Comparison of ENCODE assay signal across 15 mouse cellular contexts in genomic region chr4:99032921-99033320, GRCm38 (mm10). TPM values are rescaled to one million over a fixed set of nuclear protein-coding genes. Genes with fewer than 3 reads are reported as not detected.
DNase-seq lines count a peak whose midpoint lies in the region; ATAC-seq and TF ChIP-seq lines count a peak whose summit lies in the region.
"Had no signal": no experiment of that assay in that cellular context is flagged by ENCODE, and none has a peak within 500 bp of the region (broad histone marks: within the 10 kb centered on the region; RNA-seq: fewer than 3 reads in every experiment).

No protein-coding gene starts in this region.

- ATAC-seq in kidney, embryonic 14.5 days (ENCODE audit: low FRiP score, low TSS enrichment) = no peak
- ATAC-seq in hindbrain, embryonic 16.5 days = no peak
- ATAC-seq: forebrain, postnatal 0 days had no signal

- no peak overlapping the region for H3K4me2 ChIP-seq in kidney, embryonic 14.5 days (replicated peaks; ENCODE audit: low read depth, low read length)
- no peak overlapping the region for H3K4me2 ChIP-seq in hindbrain, embryonic 16.5 days (ENCODE audit: low read length)
- H3K4me2 ChIP-seq: neural tube, embryonic 13.5 days had no signal

- H3K9ac ChIP-seq in kidney, embryonic 14.5 days (ENCODE audit: low read depth, low read length) = no peak overlapping the region
- H3K9ac ChIP-seq in hindbrain, embryonic 16.5 days (ENCODE audit: low read depth, low read length) = no peak overlapping the region
- H3K9ac ChIP-seq: forebrain, postnatal 0 days; neural tube, embryonic 13.5 days had no signal

- no peaks in the 10 kb centered on the region for H3K4me1 ChIP-seq in kidney, embryonic 14.5 days (ENCODE audit: control insufficient read depth, insufficient read depth, low read length)
- no peaks in the 10 kb centered on the region for H3K4me1 ChIP-seq in bone marrow, adult 2 months (ENCODE audit: control insufficient read depth, insufficient read depth, low read length)
- no peaks in the 10 kb centered on the region for H3K4me1 ChIP-seq in hindbrain, embryonic 16.5 days (ENCODE audit: control insufficient read depth, insufficient read depth, low read depth, low read length)
- H3K4me1 ChIP-seq: embryonic facial prominence, embryonic 10.5 days; midbrain, embryonic 10.5 days; neural tube, embryonic 13.5 days had no signal

- 90% methylated on average over 4 of the region's 4 CpGs for WGBS in kidney, embryonic 14.5 days
- WGBS in bone marrow, adult 2 months = 7% methylated on average over 4 of the region's 4 CpGs
- WGBS in hindbrain, embryonic 16.5 days = 79% methylated on average over 4 of the region's 4 CpGs

- no peaks in the 10 kb centered on the region for H3K27me3 ChIP-seq in kidney, embryonic 14.5 days (ENCODE audit: control insufficient read depth, insufficient read depth, low read length)
- no peaks in the 10 kb centered on the region for H3K27me3 ChIP-seq in hindbrain, embryonic 16.5 days (replicated peaks; ENCODE audit: control insufficient read depth, insufficient read depth, low read length)
- H3K27me3 ChIP-seq: neural tube, embryonic 13.5 days had no signal

- no peak overlapping the region for H3K27ac ChIP-seq in kidney, embryonic 14.5 days (ENCODE audit: low read depth, low read length)
- H3K27ac ChIP-seq in bone marrow, adult 2 months (ENCODE audit: control insufficient read depth, insufficient read depth, low read depth, low read length, poor library complexity) = no peak overlapping the region
- no peak overlapping the region for H3K27ac ChIP-seq in hindbrain, embryonic 16.5 days (ENCODE audit: low read depth, low read length)
- H3K27ac ChIP-seq: embryonic facial prominence, embryonic 10.5 days; kidney, postnatal 0 days; midbrain, embryonic 10.5 days; neural tube, embryonic 13.5 days had no signal

- no peaks in the 10 kb centered on the region for H3K9me3 ChIP-seq in kidney, embryonic 14.5 days (ENCODE audit: control insufficient read depth, low read length)
- H3K9me3 ChIP-seq in hindbrain, embryonic 16.5 days (ENCODE audit: control insufficient read depth, low read length) = no peaks in the 10 kb centered on the region
- H3K9me3 ChIP-seq: embryonic facial prominence, embryonic 10.5 days; midbrain, embryonic 10.5 days; neural tube, embryonic 13.5 days had no signal

- TF ChIP-seq POLR2A in bone marrow, adult 2 months (IDR thresholded peaks at IDR 0.05; ENCODE audit: borderline replicate concordance, control insufficient read depth, low read depth, low read length) = no peak

- no peak overlapping the region for H3K4me3 ChIP-seq in kidney, embryonic 14.5 days (ENCODE audit: low read length)
- H3K4me3 ChIP-seq in bone marrow, adult 2 months (replicated peaks; ENCODE audit: control insufficient read depth, low read depth, low read length) = peak overlapping the region; percentile 58
- no peak overlapping the region for H3K4me3 ChIP-seq in hindbrain, embryonic 16.5 days (ENCODE audit: low read length)
- H3K4me3 ChIP-seq: embryonic facial prominence, embryonic 10.5 days; midbrain, embryonic 10.5 days; neural tube, embryonic 13.5 days had no signal

- no peaks in the 10 kb centered on the region for H3K36me3 ChIP-seq in kidney, embryonic 14.5 days (ENCODE audit: control insufficient read depth, insufficient read depth, low read length)
- H3K36me3 ChIP-seq in hindbrain, embryonic 16.5 days (ENCODE audit: control insufficient read depth, insufficient read depth, low read length) = no peaks in the 10 kb centered on the region
- H3K36me3 ChIP-seq: midbrain, embryonic 10.5 days; neural tube, embryonic 13.5 days had no signal

- DNase-seq in kidney, adult 18-20 months = peak; percentile 39
- peak; percentile 53 for DNase-seq in kidney, postnatal 14 days
- DNase-seq in lung, postnatal 36 days = peak; percentile 59
- no peak for DNase-seq in gastrocnemius, adult 18-20 months (ENCODE audit: low spot score)
- DNase-seq in adipocyte (ENCODE audit: low spot score) = no peak
- DNase-seq: forebrain, postnatal 0 days; thymus, adult 2 months had no signal

- TF ChIP-seq CTCF in bone marrow, adult 2 months (IDR thresholded peaks at IDR 0.05; ENCODE audit: control insufficient read depth, insufficient read depth, low read length) = no peak

RNA-seq across cellular contexts. Expression of gene Angptl3, which starts 2.2 kb away (rescaled TPM):
- 1.7 and 1.8 TPM in 2 replicates for polyA plus RNA-seq in kidney, embryonic 14.5 days (2014; fragmentation: Nextera tagmentation; extraction: Ambion mirVana)
- 0.66 and 10.9 TPM in 2 replicates for polyA plus RNA-seq in bone marrow, adult 2 months (2011; ENCODE audit: insufficient read depth, insufficient read length, low replicate concordance, missing spikeins)
- total RNA-seq in gastrocnemius, adult 18-20 months (2021) = under 1 TPM in 1 of 2 experiments, not detected in 1; 0.45 TPM
- polyA plus RNA-seq in hindbrain, embryonic 16.5 days (2015; fragmentation: Nextera tagmentation; extraction: Ambion mirVana) = 0.95 and 1.1 TPM in 2 replicates
- total RNA-seq: forebrain, postnatal 0 days; left cerebral cortex, postnatal 14 days had no signal

Comparison
In these comparisons a context has a peak if more than half of its experiments do, and no peak if none do; other contexts are left out.
1. DNase-seq: peak in kidney, adult 18-20 months (single experiment), kidney, postnatal 14 days (single experiment) and lung, postnatal 36 days (single experiment); none in gastrocnemius, adult 18-20 months (single experiment) and adipocyte (single experiment).